Mouse (Mus musculus): ENCODE results near the gene Dusp11. TPM values are rescaled to one million over a fixed set of nuclear protein-coding genes. Genes with fewer than 3 reads are reported as not detected.

Gene Dusp11
- 232 TPM for polyA plus RNA-seq (2017; shearing (Covaris generic))

DNA sequence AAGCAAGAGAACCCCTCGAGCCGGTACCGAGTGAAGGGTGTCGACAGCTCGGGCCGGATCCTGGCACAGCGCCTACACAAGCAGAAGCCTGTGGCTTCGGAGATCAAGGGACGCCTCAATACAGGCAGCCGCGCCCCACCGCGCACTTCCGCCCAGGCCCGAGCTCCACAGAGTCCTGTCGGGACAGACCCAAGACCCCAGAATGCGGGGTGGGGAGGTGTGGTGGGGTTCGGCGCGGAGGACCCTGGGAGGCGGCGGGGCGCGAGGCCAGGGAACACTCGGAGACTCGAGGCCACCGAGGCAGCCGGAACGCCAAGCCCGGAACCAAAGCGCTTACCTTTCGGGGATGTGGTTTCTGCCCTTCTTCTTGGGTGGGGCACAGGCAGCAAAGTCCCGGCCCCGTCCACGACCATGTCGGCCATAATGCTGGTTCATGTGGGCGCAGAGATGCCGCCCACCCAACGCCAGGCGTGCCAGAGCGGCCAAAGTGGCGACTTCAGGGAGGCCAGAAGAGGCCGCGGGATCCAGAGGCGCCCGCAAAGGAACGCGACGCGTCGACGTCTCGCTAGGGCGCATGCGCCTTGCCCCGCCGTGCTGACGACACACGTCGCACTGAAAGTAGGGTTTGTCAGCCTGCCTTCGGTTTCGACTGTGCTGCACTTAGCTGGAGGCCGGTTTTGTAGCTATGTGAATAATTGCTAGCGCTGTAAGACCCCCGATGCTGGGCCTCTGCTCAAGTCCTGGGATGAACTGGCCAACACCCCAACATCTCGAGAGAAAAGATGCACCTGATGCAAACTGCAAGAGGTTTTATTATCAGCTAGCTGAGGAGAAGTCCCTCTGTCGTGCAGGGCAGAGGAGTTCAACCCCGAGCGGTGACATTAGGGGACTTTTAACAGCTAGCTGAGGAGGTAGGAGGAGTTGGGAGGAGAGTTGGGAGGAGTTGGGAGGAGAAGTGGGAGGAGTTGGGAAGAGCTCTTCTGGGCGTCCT lies at the start of gene Dusp11:
Gene Dusp11 (minus strand): TSS at position 567 of the 991 bp plus-strand sequence.

DNA sequence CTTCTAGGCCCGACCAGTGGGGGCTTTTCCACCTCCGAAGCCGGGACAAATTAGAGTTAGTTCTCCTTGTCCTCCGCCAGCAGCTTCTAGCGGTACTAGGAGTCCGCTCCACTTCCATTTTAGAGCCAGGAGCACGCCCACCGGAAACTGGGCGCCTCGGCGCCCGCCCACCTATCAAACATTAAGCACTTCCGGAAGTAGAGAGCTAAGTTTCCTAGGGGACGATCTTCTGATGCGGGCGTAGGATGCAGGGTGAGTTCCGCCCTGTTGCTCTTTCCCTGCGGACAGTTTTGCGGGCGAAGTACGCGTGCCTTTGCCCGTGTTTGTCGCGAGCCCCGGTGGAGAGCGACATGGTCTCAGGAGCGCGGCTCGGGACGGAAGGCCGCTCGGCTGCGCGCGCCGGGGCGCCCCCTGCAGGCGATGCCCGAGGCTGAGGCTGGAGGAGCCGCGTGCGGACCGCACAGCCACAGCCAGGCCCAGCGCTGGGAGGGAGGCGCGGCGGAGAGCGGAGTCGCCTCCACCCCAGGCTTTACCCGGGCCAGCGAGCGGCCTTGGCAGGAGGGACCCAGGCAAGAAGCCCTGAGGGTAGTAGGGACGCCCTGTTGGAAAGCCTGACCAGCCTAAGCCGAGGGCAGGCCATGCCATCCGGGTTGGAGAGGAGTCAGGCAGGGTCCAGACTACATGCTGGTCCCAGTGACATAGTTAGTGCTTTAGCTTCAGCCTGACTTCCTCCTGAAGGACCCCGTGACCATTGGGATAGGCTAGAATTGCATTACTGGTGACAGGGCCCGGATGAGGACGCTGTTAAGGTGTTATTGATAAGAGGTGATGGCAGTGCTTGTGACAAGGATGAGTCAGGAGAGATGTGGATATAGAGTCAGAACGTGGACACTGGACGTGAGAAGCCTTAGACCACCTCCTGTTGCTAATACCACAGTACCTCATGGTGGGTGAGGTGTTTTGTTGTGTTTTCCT lies 45.6 kb downstream of the Dusp11 start, which contains the start of gene Nat8f1:
Gene Nat8f1 (minus strand): TSS at position 149 of the 975 bp plus-strand sequence.

GRCm38 (mm10) chr6:85911587-85911986 lies 49.9 kb downstream of the Dusp11 start, which contains the start of gene Tprkb:
Gene Tprkb (plus strand): TSS chr6:85911865.

DNA sequence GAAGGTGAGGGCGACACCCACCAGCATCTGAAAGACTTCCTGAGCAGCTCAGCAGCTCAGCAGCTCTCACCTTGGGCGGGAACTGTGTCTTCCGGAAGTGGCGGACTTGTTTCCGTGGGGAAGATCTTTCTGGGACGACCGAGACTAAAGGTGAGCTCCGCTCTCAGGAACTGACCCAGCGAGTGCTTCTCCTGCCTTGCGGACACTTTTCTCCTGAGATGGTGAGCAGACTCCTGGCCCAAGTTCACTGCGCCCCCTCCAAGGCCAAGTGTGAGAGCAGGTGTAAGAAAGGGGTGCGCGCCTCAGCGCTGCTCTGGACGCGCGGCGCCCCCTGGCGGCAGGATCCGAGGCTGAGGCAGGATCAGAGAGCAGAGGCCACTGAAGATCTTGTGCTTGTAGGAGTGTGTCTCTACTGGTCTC lies 56.8 kb downstream of the Dusp11 start, which contains the start of gene Nat8f4:
Gene Nat8f4 (minus strand): TSS at position 243 of the 420 bp plus-strand sequence.

Other genes starting within 250 kb of the Dusp11 start
- gene Nat8f7, start 248.5 kb downstream of the Dusp11 start, polyA plus RNA-seq (2017; shearing (Covaris generic)): not detected
- 0.24 TPM for gene Nat8f3, start 195.9 kb downstream of the Dusp11 start, polyA plus RNA-seq (2017; shearing (Covaris generic))
- gene Nat8f6, start 140.7 kb downstream of the Dusp11 start, polyA plus RNA-seq (2017; shearing (Covaris generic)): not detected
- not detected for gene Nat8f5, start 140.7 kb downstream of the Dusp11 start, polyA plus RNA-seq (2017; shearing (Covaris generic))
- gene Nat8, start 129.6 kb downstream of the Dusp11 start, polyA plus RNA-seq (2017; shearing (Covaris generic)): not detected
- 0.60 TPM for gene Nat8f2, start 92.5 kb downstream of the Dusp11 start, polyA plus RNA-seq (2017; shearing (Covaris generic))
- 1.5 TPM for gene Nat8f4, start 56.8 kb downstream of the Dusp11 start, polyA plus RNA-seq (2017; shearing (Covaris generic))
- 21.0 TPM for gene Tprkb, start 49.8 kb downstream of the Dusp11 start, polyA plus RNA-seq (2017; shearing (Covaris generic))
- 2.6 TPM for gene Nat8f1, start 46.0 kb downstream of the Dusp11 start, polyA plus RNA-seq (2017; shearing (Covaris generic))
- not detected for gene Figla, start 54.5 kb upstream of the Dusp11 start, polyA plus RNA-seq (2017; shearing (Covaris generic))
- gene Add2, start 67.0 kb upstream of the Dusp11 start, polyA plus RNA-seq (2017; shearing (Covaris generic)): 0.20 TPM
- 0.40 TPM for gene Tgfa, start 233.6 kb upstream of the Dusp11 start, polyA plus RNA-seq (2017; shearing (Covaris generic))